Mouse (Mus musculus) testis, adult 2 months (tissue): ENCODE data around the gene Dlg2.

Experiments
- CTCF ChIP-seq: fragments of 200-500 bp; IDR thresholded peaks from 2 replicates; pipeline ENCODE4 v1.5.1; 2012; ENCODE audit warnings: low read depth, mild to moderate bottlenecking, inconsistent platforms, low read length, moderate library complexity; ENCODE audit not compliant: control insufficient read depth, insufficient read depth, insufficient replicate concordance
- POLR2A ChIP-seq: fragments of 200-500 bp; IDR thresholded peaks from 2 replicates; pipeline ENCODE4 v1.6.1; 2012; ENCODE audit warnings: low read depth, mild to moderate bottlenecking, inconsistent platforms, low read length, moderate library complexity; ENCODE audit not compliant: control insufficient read depth

GRCm38 (mm10) chr7:91740748-91741147, 1264.3 kb downstream of the Dlg2 start:
- TF ChIP-seq CTCF (no peak), POLR2A (no peak)
